Mouse (Mus musculus): ENCODE data around the gene Scd4. TPM values are rescaled to one million over a fixed set of nuclear protein-coding genes. Genes with fewer than 3 reads are reported as not detected.
"Not testable (repeated sequence)": the region's sequence is repeated elsewhere in the genome, so short reads cannot be mapped to it uniquely, and the experiment has no call there.

The Scd4 gene
- polyA plus RNA-seq, 1 experiment from 2014 or later = 0.13 TPM

DNA sequence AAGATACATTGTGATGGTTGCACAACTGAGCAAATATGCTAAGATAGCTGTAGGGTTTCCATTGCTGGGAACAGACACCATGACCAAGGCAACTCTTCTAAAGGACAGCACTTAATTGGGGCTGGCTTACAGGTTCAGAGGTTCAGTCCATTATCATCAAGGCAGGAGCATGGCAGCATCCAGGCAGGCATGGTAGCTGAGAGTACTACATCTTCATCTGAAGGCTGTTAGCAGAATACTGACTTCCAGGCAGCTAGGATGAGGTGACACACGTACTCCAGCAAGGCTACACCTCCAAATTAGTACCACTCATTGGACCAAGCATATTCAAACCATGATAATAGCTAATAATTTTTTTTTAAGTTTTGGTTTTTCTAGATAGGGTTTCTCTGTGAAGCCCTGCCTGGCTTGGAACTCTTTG, 22.7 kb upstream of the Scd4 start:
- not testable (repeated sequence) for H3K27me3 ChIP-seq; H3K9ac ChIP-seq; ATAC-seq (ENCODE audit: low FRiP score, low read depth); H3K4me2 ChIP-seq (replicated peaks); H3K27ac ChIP-seq; H3K9me3 ChIP-seq; H3K4me3 ChIP-seq
- H3K4me1 ChIP-seq = peaks cover 12% of the 10 kb centered on the region
- H3K36me3 ChIP-seq = peaks cover 42% of the 10 kb centered on the region
- whole genome bisulfite sequencing = 78% methylated on average over 1 of the region's 1 CpGs

GRCm38 (mm10) chr19:44310814-44311213, 22.1 kb upstream of the Scd4 start:
- H3K27me3 ChIP-seq = no peaks in the 10 kb centered on the region
- H3K9ac ChIP-seq = no peak overlapping the region
- H3K27ac ChIP-seq = no peak overlapping the region
- H3K9me3 ChIP-seq = no peaks in the 10 kb centered on the region
- no peak overlapping the region for H3K4me2 ChIP-seq (replicated peaks)
- WGBS = 60% methylated on average over 5 of the region's 5 CpGs
- no peak overlapping the region for H3K4me3 ChIP-seq
- H3K36me3 ChIP-seq = peaks cover 36% of the 10 kb centered on the region
- ATAC-seq (ENCODE audit: low FRiP score, low read depth) = no peak
- peaks cover 12% of the 10 kb centered on the region for H3K4me1 ChIP-seq

DNA sequence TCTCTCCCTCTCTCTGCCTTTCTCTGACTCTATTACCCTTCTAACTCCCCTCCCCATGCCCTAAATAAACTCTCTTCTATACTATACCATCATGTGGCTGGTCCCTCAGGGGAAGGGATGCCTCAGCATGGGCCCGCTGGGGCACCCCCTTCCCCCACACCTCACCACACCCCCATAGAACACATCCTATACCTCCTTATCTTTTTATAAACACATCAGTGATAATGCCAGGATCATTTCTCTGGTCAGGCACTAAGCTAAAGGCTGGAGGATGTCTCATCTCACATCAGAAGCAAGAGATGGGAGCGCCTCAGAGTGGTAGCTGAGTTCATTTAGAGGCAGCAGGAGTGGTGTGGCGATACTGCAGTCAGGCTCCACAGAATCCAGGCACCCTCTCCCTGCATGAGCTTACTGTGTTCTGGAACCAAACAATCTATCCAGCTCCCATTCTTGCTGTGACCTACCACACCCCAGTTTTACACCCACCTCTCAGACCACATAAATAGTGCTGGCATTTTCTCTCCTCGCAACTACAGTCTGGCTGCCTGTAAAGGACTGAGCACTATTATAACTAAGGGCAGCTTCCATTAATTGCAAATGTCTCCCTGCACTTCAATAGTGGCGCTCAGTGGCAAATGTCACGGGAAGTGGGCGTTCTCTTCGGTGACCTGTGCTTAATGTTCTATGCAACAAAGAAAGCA, 21.4 kb upstream of the Scd4 start:
- H3K4me2 ChIP-seq (replicated peaks) = no peak overlapping the region
- 77% methylated on average over 8 of the region's 8 CpGs for WGBS
- no peak overlapping the region for H3K4me3 ChIP-seq
- no peak for ATAC-seq (ENCODE audit: low FRiP score, low read depth)
- H3K27me3 ChIP-seq = no peaks in the 10 kb centered on the region
- no peak overlapping the region for H3K9ac ChIP-seq
- no peak overlapping the region; the same call in 1 of the 2 replicates for H3K27ac ChIP-seq
- no peaks in the 10 kb centered on the region for H3K9me3 ChIP-seq
- peaks cover 12% of the 10 kb centered on the region for H3K4me1 ChIP-seq
- H3K36me3 ChIP-seq = peaks cover 29% of the 10 kb centered on the region

- peaks cover 12% of the 10 kb centered on the region for H3K4me1 ChIP-seq
- WGBS = 61% methylated on average over 4 of the region's 4 CpGs
- H3K27me3 ChIP-seq = no peaks in the 10 kb centered on the region
- no peak overlapping the region for H3K4me2 ChIP-seq (replicated peaks)
- no peaks in the 10 kb centered on the region for H3K9me3 ChIP-seq
- peaks cover 24% of the 10 kb centered on the region for H3K36me3 ChIP-seq
- H3K4me3 ChIP-seq = no peak overlapping the region
- no peak overlapping the region; the same call in 1 of the 2 replicates for H3K27ac ChIP-seq
- H3K9ac ChIP-seq = no peak overlapping the region
- ATAC-seq (ENCODE audit: low FRiP score, low read depth) = no peak
These were observed 20.9 kb upstream of the Scd4 start for GRCm38 (mm10) chr19:44312007-44312360.

DNA sequence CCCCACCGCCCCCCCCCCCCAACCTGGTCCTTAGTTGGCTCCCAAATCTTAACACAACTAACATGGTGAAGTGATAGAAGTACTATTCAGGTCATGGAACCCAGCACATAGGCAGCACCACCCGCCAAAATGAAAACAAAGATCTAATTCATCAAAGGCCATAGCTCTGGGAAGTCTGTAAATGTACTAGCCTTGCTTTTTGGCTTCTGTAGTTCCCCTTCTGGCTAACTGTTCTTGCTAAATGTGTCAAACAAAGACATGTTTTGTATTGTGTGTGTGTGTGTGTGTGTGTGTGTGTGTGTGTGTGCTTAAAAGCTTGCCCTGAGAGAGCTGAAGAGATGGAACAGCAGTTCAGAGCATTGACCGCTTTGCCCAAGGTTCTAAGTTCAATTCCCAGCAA, 19.8 kb upstream of the Scd4 start:
- H3K9ac ChIP-seq = no peak overlapping the region
- no peaks in the 10 kb centered on the region for H3K27me3 ChIP-seq
- H3K36me3 ChIP-seq = peaks cover 13% of the 10 kb centered on the region
- WGBS = 77% methylated on average over 3 of the region's 3 CpGs
- H3K4me2 ChIP-seq (replicated peaks) = no peak overlapping the region
- no peaks in the 10 kb centered on the region for H3K9me3 ChIP-seq
- H3K27ac ChIP-seq = no peak overlapping the region
- no peak for ATAC-seq (ENCODE audit: low FRiP score, low read depth)
- no peak overlapping the region for H3K4me3 ChIP-seq
- H3K4me1 ChIP-seq = peaks cover 12% of the 10 kb centered on the region

DNA sequence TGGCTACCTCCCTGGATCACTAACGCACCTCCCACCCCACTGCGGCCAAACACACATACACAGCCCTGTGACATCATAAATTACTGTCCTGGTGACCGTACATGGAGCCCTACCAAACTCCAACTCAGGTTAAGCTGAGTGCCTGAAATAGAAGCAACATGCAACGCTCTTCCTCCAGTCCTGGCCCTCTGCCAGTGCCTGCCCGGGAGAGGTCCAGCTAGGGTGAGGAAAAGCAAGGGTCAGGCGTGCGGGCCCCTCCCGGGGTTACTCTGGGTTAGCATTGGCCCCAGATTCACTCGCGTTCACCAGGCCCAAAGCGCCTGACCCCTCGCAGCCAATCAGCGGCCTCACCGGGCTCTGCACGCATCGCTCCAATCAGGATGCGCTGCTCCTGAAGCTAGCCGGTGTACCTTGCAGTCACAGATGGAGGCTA, 18.5 kb upstream of the Scd4 start:
- Histone ChIP-seq H3K4me2 (replicated peaks) (peak overlapping the region; percentile 85), H3K4me1 (peaks cover 12% of the 10 kb centered on the region), H3K27me3 (no peaks in the 10 kb centered on the region), H3K9me3 (0 out of 2 replicates have a peak, but pooled peaks cover 5% of the 10 kb centered on the region), H3K36me3 (peaks cover 2% of the 10 kb centered on the region), H3K4me3 (peak overlapping the region; percentile 54), H3K27ac (peak overlapping the region; percentile 72; the same call in 1 of the 2 replicates), H3K9ac (peak overlapping the region; percentile 65)
- WGBS = 1% methylated on average over 18 of the region's 18 CpGs
- ATAC-seq (ENCODE audit: low FRiP score, low read depth) = peak; percentile 92

DNA sequence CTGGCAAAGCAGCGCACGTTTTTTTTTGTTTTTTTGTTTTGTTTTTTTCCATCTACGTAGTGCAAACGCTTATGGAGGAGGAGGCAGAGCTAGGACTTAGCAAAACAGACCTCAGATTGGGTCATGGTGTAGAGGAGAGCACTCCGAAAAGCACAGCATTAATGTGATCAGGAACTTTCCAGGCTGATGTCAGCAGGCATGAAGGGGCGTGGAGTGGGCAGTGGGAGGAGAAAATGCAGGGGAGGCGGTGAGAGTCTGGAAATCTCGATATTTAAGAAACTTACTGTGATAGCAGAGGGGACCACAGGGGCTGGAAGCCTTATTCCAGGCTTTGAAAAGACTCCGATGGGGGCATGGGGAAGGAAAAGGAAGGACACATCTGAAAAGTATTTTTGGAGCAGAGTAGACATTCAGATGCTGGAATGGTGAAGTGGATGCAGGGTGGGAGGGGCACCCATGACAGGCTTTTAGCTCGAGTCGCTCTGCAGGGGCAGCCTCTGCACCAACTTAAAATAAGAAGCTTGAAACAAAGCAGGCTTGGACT, 17.9 kb upstream of the Scd4 start:
- Histone ChIP-seq H3K4me2 (replicated peaks) (peak overlapping the region; percentile 85), H3K27ac (peak overlapping the region; percentile 72), H3K9me3 (0 out of 2 replicates have a peak, but pooled peaks cover 5% of the 10 kb centered on the region), H3K4me1 (peaks cover 12% of the 10 kb centered on the region), H3K9ac (peak overlapping the region; percentile 65), H3K4me3 (peak overlapping the region; percentile 54), H3K27me3 (no peaks in the 10 kb centered on the region), H3K36me3 (no peaks in the 10 kb centered on the region; the same call in 1 of the 2 replicates)
- under 1% methylated on average over 11 of the region's 11 CpGs for WGBS
- peak; percentile 83 for ATAC-seq (ENCODE audit: low FRiP score, low read depth)

DNA sequence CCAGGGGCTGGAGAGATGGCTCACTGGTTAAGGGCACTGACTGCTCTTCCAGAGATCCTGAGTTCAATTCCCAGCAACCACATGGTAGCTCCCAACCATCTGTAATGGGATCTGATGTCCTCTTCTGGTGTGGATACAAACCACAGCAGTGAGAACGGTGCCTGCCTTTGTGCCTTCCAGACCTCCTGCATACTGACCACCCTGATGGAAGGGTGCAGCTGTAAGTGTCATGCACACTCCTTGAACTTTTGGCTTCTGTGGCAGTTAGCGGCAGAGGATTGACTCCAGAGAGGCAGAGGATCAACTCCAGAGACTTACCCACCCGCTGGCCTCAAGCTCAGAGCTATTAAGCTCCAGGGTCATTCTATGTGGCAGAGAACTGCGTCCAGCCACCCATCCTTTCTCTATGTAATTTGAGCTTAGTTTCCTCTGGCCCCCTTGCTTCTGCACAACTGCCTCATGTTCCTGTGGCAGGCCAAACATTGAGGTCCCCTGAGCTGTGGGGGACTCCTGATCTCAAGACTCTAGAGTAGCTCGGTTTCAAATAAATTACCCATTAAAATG, 16.1 kb upstream of the Scd4 start:
- WGBS = 31% methylated on average over 5 of the region's 5 CpGs
- no peak for ATAC-seq (ENCODE audit: low FRiP score, low read depth)
- H3K36me3 ChIP-seq = no peaks in the 10 kb centered on the region; the same call in 1 of the 2 replicates
- no peaks in the 10 kb centered on the region for H3K27me3 ChIP-seq
- H3K9me3 ChIP-seq = 0 out of 2 replicates have a peak, but pooled peaks cover 5% of the 10 kb centered on the region
- H3K9ac ChIP-seq = no peak overlapping the region
- no peak overlapping the region for H3K27ac ChIP-seq
- H3K4me3 ChIP-seq = no peak overlapping the region
- H3K4me1 ChIP-seq = peaks cover 12% of the 10 kb centered on the region
- no peak overlapping the region for H3K4me2 ChIP-seq (replicated peaks)

- Histone ChIP-seq H3K4me2 (replicated peaks) (no peak overlapping the region), H3K4me1 (peaks cover 12% of the 10 kb centered on the region), H3K27ac (no peak overlapping the region), H3K9me3 (0 out of 2 replicates have a peak, but pooled peaks cover 5% of the 10 kb centered on the region), H3K4me3 (no peak overlapping the region), H3K27me3 (no peaks in the 10 kb centered on the region), H3K9ac (no peak overlapping the region), H3K36me3 (no peaks in the 10 kb centered on the region; the same call in 1 of the 2 replicates)
- ATAC-seq (ENCODE audit: low FRiP score, low read depth) = no peak
- WGBS = 74% methylated on average over 5 of the region's 5 CpGs
These were observed 15.5 kb upstream of the Scd4 start for GRCm38 (mm10) chr19:44317391-44317790.

- ATAC-seq (ENCODE audit: low FRiP score, low read depth) = no peak
- Histone ChIP-seq H3K27ac (no peak overlapping the region), H3K4me3 (no peak overlapping the region)
These were observed 14.3 kb upstream of the Scd4 start for GRCm38 (mm10) chr19:44318545-44318944.

GRCm38 (mm10) chr19:44320316-44320715, 12.6 kb upstream of the Scd4 start:
- ATAC-seq (ENCODE audit: low FRiP score, low read depth) = no peak
- Histone ChIP-seq H3K4me3 (no peak overlapping the region), H3K27ac (no peak overlapping the region), H3K9me3 (0 out of 2 replicates have a peak, but pooled peaks cover 5% of the 10 kb centered on the region), H3K9ac (no peak overlapping the region), H3K4me2 (replicated peaks) (no peak overlapping the region), H3K4me1 (peaks cover 4% of the 10 kb centered on the region; the same call in 1 of the 2 replicates), H3K27me3 (no peaks in the 10 kb centered on the region), H3K36me3 (no peaks in the 10 kb centered on the region; the same call in 1 of the 2 replicates)
- WGBS = 85% methylated on average over 3 of the region's 3 CpGs

More at GRCm38 (mm10) chr19:44318545-44318944, 14.3 kb upstream of the Scd4 start:
- Histone ChIP-seq H3K4me2 (replicated peaks) (no peak overlapping the region), H3K36me3 (no peaks in the 10 kb centered on the region; the same call in 1 of the 2 replicates), H3K9ac (no peak overlapping the region), H3K27me3 (no peaks in the 10 kb centered on the region), H3K4me1 (peaks cover 12% of the 10 kb centered on the region), H3K9me3 (0 out of 2 replicates have a peak, but pooled peaks cover 5% of the 10 kb centered on the region)

DNA sequence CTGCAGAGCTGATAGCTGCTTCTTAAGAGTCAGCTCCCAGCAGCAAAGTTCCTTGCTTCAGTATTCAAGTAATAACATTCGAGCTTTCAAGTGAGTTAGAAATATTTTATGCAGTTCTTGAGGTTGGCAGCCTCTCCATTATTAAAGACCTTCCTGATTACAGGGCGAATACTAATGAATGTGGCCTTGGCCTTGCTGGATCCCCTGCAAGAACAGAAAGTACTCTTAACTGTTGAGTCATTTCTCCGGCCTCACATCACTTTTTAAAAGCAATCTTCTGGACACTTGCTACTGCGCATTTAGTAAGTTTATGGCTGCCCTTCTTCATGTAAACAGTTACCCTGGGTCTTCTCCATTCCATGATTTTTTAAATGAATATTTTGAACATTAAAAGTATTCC, 11.7 kb upstream of the Scd4 start:
- WGBS = 83% methylated on average over 4 of the region's 4 CpGs
- 0 out of 2 replicates have a peak, but pooled peaks cover 5% of the 10 kb centered on the region for H3K9me3 ChIP-seq
- no peak overlapping the region for H3K27ac ChIP-seq
- H3K4me1 ChIP-seq = no peaks in the 10 kb centered on the region
- no peak for ATAC-seq (ENCODE audit: low FRiP score, low read depth)
- no peaks in the 10 kb centered on the region for H3K27me3 ChIP-seq
- no peaks in the 10 kb centered on the region; the same call in 1 of the 2 replicates for H3K36me3 ChIP-seq
- H3K4me3 ChIP-seq = no peak overlapping the region
- no peak overlapping the region for H3K9ac ChIP-seq
- H3K4me2 ChIP-seq (replicated peaks) = no peak overlapping the region

Measured in limb, embryonic 13.5 days (tissue).